ENCODE assay signal across 20 mouse cellular contexts in genomic region chr12:52402711-52403110, GRCm38 (mm10).
"Had no signal": no experiment of that assay in that cellular context is flagged by ENCODE, and none has a peak within 500 bp of the region (broad histone marks: within the 10 kb centered on the region; RNA-seq: fewer than 3 reads in every experiment).

No protein-coding gene starts in this region.

- H3K36me3 ChIP-seq: heart, embryonic 13.5 days; heart, embryonic 15.5 days; hindbrain, embryonic 10.5 days; hindbrain, embryonic 12.5 days; intestine, embryonic 15.5 days; limb, embryonic 10.5 days; limb, embryonic 12.5 days; liver, embryonic 13.5 days; liver, embryonic 15.5 days had no signal

- H3K27ac ChIP-seq: gastrocnemius, adult 2 months; heart, adult 2 months; heart, embryonic 13.5 days; heart, embryonic 15.5 days; hindbrain, embryonic 10.5 days; hindbrain, embryonic 12.5 days; hindbrain, embryonic 14.5 days; intestine, embryonic 15.5 days; layer of hippocampus, adult 2 months; left cerebral cortex, adult 2 months; limb, embryonic 10.5 days; limb, embryonic 12.5 days; liver, embryonic 13.5 days; liver, embryonic 15.5 days had no signal

- H3K27me3 ChIP-seq: heart, embryonic 13.5 days; heart, embryonic 15.5 days; hindbrain, embryonic 12.5 days; intestine, embryonic 15.5 days; limb, embryonic 12.5 days; liver, embryonic 13.5 days; liver, embryonic 15.5 days had no signal

- H3K4me3 ChIP-seq: gastrocnemius, adult 2 months; heart, adult 2 months; heart, embryonic 13.5 days; heart, embryonic 15.5 days; hindbrain, embryonic 10.5 days; hindbrain, embryonic 12.5 days; intestine, embryonic 15.5 days; layer of hippocampus, adult 2 months; left cerebral cortex, adult 2 months; limb, embryonic 10.5 days; limb, embryonic 12.5 days; liver, embryonic 13.5 days; liver, embryonic 15.5 days had no signal

- H3K4me1 ChIP-seq: intestine, embryonic 15.5 days; liver, embryonic 13.5 days had no signal

- DNase-seq: gastrocnemius, adult 2 months; gastrocnemius, postnatal 10 days; gastrocnemius, postnatal 25 days; heart, adult 2 months; heart, postnatal 4 days; kidney, adult 18-20 months; liver; liver, embryonic 13.5 days; liver, postnatal 0 days had no signal
